Mouse (Mus musculus): ENCODE measurements around the gene Kcp. TPM values are rescaled to one million over a fixed set of nuclear protein-coding genes. Genes with fewer than 3 reads are reported as not detected.

Kcp gene
- total RNA-seq, 2 experiments from 2014 or later: 2.6 to 3.1 TPM

Other genes with a start within 250 kb of the Kcp start
- 1 to 10 TPM; 4.6 to 5.9 TPM for gene Hilpda, start 235.5 kb downstream of the Kcp start, total RNA-seq (2021)
- gene Fam71f2, start 228.4 kb downstream of the Kcp start, total RNA-seq (2021): not detected
- gene Fam71f1, start 188.8 kb downstream of the Kcp start, total RNA-seq (2021): not detected
- 100 to 1,000 TPM; 239 to 241 TPM for gene Calu, start 159.9 kb downstream of the Kcp start, total RNA-seq (2021)
- not detected for gene Opn1sw, start 119.5 kb downstream of the Kcp start, total RNA-seq (2021)
- 1 to 10 TPM; 1.6 to 2.1 TPM for gene Ccdc136, start 111.6 kb downstream of the Kcp start, total RNA-seq (2021)
- gene Flnc, start 74.7 kb downstream of the Kcp start, total RNA-seq (2021): 100 to 1,000 TPM; 215 to 222 TPM
- 100 to 1,000 TPM; 111 to 118 TPM for gene Atp6v1f, start 40.2 kb downstream of the Kcp start, total RNA-seq (2021)
- not detected for gene Atp6v1fnb, start 36.5 kb downstream of the Kcp start, total RNA-seq (2021)
- gene Irf5, start 18.7 kb upstream of the Kcp start, total RNA-seq (2021): 1 to 10 TPM; 2.8 to 4.3 TPM
- 10 to 100 TPM; 43.6 to 44.9 TPM for gene Tnpo3, start 101.9 kb upstream of the Kcp start, total RNA-seq (2021)
- 1 to 10 TPM; 2.3 to 3.4 TPM for gene Tspan33, start 186.3 kb upstream of the Kcp start, total RNA-seq (2021)
- 1 to 10 TPM; 6.5 to 6.9 TPM for gene Smo, start 227.6 kb upstream of the Kcp start, total RNA-seq (2021)